Mouse (Mus musculus): ENCODE results near the gene Olfr466. TPM values are rescaled to one million over a fixed set of nuclear protein-coding genes. Genes with fewer than 3 reads are reported as not detected.

Olfr466 gene
- total RNA-seq (2021): not detected
- long read RNA-seq, experiment 1: 0 reads
- long read RNA-seq, experiment 2: 0 reads

- no peak for DNase-seq (ENCODE audit: low spot score in 2 of 2)
These were observed at the start of gene Olfr466 for GRCm38 (mm10) chr13:65149940-65150339. Gene Olfr466, plus strand, starts transcription at chr13:65150240.

GRCm38 (mm10) chr13:65100678-65101077, 49.4 kb upstream of the Olfr466 start:
- no peak for DNase-seq (ENCODE audit: low spot score in 2 of 2)

DNA sequence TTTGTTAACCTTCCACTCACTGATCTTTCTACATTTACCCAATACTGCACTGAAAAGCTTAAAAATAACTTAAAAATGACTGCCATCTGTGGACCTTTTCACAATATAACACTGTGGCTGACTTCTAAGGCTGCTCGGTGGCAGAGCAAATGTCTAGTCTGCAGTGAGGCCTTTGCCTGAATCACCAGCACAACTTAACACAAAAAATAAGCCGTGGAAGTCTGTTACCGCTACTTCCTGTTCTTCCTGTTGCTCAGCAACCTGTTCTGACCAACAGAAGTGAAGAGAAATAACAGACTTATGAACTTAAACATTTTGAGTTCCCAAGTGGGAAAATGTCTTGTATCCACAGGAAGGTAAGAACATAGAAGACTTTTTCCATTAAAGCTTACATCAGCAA, 48.8 kb upstream of the Olfr466 start:
- no peak for DNase-seq (ENCODE audit: low spot score in 2 of 2)

GRCm38 (mm10) chr13:65111961-65112360, 38.1 kb upstream of the Olfr466 start:
- DNase-seq (ENCODE audit: low spot score in 2 of 2): peak in 1 of 2 experiments; percentile 6

DNA sequence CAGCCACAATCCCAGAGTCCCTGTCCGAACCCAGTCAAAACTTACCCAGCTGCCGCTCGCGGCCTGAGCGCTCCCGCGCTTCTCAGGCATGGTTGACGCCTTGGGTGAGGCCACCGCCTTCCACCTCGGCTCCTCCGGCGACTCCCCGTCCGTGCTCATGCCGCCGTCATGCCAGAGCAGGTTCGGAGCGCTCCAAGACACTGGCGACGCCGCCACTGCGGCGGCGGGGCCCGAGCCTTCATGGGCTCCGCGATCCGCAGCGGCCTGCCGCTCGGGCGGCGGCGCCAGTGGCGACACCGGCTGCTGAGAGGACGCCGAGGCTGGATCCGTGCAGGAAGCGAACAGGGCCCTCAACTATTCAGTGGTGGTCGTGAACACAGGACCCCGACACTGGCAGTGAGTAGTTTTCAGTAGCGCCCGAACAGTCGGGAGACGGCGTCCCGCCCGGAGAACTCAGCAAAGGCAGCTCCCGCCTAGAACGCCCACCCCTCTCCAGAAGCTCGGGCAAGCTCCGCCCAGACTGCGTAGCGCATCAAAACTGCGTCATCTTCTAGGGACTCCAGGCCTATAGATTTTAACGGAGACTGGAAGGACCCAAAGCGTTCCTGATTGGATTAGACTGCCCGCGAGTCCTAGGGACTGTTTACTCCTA, 37.5 kb upstream of the Olfr466 start, which contains the start of gene Mfsd14b:
Mfsd14b (minus strand) TSS at position 517 of the 652 bp plus-strand sequence.
- DNase-seq (ENCODE audit: low spot score in 2 of 2): peak; percentile 83 to 88

DNA sequence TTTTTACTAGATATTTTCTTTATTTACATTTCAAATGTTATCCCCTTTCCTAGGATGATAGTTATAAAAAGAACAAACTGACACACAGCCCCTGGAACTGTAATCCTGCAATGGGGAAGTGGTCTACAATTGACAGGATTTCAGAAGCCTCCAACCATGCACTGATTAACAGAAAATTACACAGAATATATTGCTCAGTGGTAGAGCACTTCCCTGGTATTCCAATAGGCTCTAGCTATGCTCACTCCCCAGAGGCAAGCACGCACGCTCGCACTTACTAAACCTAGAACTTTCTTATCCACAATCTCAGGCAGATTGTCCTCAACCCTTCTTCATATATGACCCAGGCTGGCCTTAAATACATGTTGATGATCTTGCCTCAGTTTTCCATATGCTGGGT, 36.8 kb upstream of the Olfr466 start:
- DNase-seq (ENCODE audit: low spot score in 2 of 2): no peak

GRCm38 (mm10) chr13:65120984-65121383, 29.1 kb upstream of the Olfr466 start:
- DNase-seq (ENCODE audit: low spot score in 2 of 2): no peak

- DNase-seq (ENCODE audit: low spot score in 2 of 2): no peak
These were observed 27.9 kb upstream of the Olfr466 start for GRCm38 (mm10) chr13:65122111-65122510.

DNA sequence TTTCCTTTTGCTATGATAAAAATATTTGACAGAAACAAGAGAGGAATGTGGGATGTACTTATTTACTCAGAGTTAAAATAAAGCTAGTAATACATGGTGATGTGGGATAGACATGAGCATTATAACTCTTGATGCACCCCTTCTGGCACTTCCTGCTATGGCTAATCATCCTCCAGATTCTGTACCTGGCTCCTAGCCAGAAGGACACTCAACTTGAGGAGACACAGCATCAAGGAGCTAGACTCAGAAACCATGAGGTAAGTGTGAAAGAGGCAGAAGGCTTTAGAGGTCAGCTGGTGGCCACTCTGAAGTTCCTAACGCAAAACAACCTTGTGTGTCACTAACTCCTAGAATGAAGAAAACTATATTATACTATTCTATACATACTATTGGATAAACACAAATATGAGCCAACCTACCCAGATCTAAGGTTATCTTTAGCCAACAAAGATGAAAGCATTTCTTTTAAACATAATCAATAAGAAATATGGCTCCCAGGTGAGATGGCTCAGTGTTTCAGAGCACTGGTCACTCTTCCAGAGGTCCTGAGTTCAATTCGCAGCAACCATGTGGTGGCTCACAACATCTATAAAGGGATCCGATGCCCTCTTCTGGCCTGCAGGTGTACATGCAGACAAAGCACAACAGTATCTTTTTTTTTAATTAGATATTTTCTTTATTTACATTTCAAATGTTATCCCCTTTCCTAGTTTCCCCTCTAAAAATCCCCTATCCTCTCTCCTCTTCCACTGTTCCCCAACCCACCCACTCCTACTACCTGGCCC, 22.8 kb upstream of the Olfr466 start:
- no peak for DNase-seq (ENCODE audit: low spot score in 2 of 2)

DNA sequence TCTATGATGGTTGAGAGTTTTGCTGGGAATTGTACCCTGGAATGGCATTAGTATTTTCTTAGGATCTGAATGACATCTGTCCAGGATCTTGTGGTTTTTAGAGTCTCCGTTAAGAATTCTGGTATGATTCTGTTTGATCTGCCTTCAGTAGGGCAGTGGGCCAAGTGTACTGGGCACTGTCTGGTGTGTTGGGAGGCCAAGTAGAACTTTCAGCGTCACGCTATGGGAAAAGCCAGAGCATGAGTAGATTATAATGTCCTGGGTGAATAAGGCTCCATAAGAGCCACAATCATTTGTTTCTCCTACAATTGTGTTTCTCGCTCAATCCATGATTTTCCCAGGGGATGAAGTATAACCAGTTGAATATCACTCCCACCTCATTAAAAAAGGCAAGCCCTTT, 12.3 kb upstream of the Olfr466 start, which contains the start of gene Olfr465-ps1:
Olfr465-ps1 (plus strand) TSS at position 301 of the 400 bp plus-strand sequence.
- no peak for DNase-seq (ENCODE audit: low spot score in 2 of 2)

- DNase-seq (ENCODE audit: low spot score in 2 of 2): no peak
These were observed 24.1 kb downstream of the Olfr466 start for GRCm38 (mm10) chr13:65174102-65174501.

- DNase-seq (ENCODE audit: low spot score in 2 of 2): peak; percentile 27 to 38
These were observed 25.9 kb downstream of the Olfr466 start for GRCm38 (mm10) chr13:65175734-65176471.

DNA sequence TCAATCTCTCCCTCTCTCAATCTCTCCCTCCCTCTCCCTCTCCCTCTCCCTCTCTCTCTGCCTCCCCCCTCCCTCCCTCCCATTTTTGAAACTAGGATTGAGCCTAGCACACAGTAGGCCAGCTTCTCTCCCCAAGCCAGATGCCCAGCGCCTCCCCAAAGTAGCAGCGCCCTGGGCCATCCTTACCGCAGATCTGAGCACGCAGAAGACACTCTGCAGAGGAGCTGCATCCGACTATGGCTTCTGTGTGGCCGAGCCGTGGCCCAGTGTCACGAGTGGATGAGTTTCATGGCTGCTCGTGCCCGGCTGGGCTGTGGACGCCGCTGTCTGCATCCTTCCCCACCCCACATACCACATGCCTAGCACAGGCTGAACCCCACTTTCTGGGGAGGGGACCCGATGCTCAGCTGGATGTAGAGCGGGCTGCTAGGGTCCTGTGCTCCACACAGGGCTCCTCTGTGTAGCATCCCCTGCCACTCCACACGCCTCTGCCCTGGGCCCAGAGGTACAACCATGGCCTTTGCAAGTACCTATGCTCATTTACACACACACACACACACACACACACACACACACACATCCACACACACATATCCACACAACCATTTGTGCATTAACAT, 26.5 kb downstream of the Olfr466 start:
- no peak for DNase-seq (ENCODE audit: low spot score in 2 of 2)

GRCm38 (mm10) chr13:65200667-65201066, 50.6 kb downstream of the Olfr466 start:
- DNase-seq (ENCODE audit: low spot score in 2 of 2): no peak

Other genes with a start within 250 kb of the Olfr466 start
- gene Cntnap3, start 246.3 kb upstream of the Olfr466 start, total RNA-seq (2021): under 1 TPM in 1 of 2 experiments, not detected in 1; 0.29 TPM
- not detected for gene Spata31, start 232.8 kb upstream of the Olfr466 start, total RNA-seq (2021)
- gene Spata31d1c, start 117.2 kb upstream of the Olfr466 start, total RNA-seq (2021): not detected
- gene Prss47, start 97.5 kb upstream of the Olfr466 start, total RNA-seq (2021): not detected
- gene Mfsd14b, start 37.3 kb upstream of the Olfr466 start, total RNA-seq (2021): 10 to 100 TPM; 33.9 to 46.3 TPM
- not detected for gene Olfr465-ps1, start 12.2 kb upstream of the Olfr466 start, total RNA-seq (2021)
- gene Nlrp4f, start 55.7 kb downstream of the Olfr466 start, total RNA-seq (2021): under 1 TPM in 1 of 2 experiments, not detected in 1; 0.20 TPM
- gene Gm10775, start 109.3 kb downstream of the Olfr466 start, total RNA-seq (2021): not detected
- gene Zfp369, start 128.6 kb downstream of the Olfr466 start, total RNA-seq (2021): 10 to 100 TPM; 21.8 to 23.9 TPM

All from adrenal gland, adult 18-20 months (tissue).